Mouse (Mus musculus): ENCODE results near the gene Gjb5. TPM values are rescaled to one million over a fixed set of nuclear protein-coding genes. Genes with fewer than 3 reads are reported as not detected.
A peak's percentile ranks its signal among the peaks of the same experiment; 100 is the strongest.

The Gjb5 gene
- polyA plus RNA-seq, 1 experiment, result not detected

DNA sequence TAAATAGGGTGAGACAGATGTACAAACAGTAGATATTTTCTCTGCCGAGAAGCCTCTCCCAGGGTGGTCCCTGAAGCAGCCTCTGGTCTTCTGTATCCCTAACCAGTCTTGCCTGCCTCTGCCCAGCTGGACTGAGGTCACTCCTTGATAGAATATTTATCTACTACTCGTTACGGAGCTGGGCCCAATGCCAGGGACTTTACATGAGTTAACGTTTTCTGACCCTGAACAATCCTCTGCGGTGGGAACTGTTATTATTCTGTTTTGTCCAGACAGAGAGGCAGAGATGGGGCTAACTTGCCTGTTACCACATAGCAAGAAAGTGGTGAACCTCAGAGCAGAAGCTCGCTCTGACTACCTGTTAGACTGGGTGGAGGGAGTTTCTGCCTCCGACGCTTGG is 15.5 kb upstream of the Gjb5 start:
- 65% methylated on average over 8 of the region's 8 CpGs for WGBS
- TF ChIP-seq POLR2A (IDR thresholded peaks at IDR 0.05; ENCODE audit: insufficient read depth, low read depth, low read length) (no peak), CTCF (IDR thresholded peaks at IDR 0.05; ENCODE audit: insufficient read depth, low read depth, low read length) (no peak)
- H3K4me1 ChIP-seq (ENCODE audit: control insufficient read depth, insufficient read depth, low read length), result peaks cover 22% of the 10 kb centered on the region
- no peak overlapping the region for H3K4me3 ChIP-seq (ENCODE audit: insufficient read depth, low read depth, low read length)
- no peak overlapping the region for H3K27ac ChIP-seq (ENCODE audit: insufficient read depth, low read depth, low read length)

DNA sequence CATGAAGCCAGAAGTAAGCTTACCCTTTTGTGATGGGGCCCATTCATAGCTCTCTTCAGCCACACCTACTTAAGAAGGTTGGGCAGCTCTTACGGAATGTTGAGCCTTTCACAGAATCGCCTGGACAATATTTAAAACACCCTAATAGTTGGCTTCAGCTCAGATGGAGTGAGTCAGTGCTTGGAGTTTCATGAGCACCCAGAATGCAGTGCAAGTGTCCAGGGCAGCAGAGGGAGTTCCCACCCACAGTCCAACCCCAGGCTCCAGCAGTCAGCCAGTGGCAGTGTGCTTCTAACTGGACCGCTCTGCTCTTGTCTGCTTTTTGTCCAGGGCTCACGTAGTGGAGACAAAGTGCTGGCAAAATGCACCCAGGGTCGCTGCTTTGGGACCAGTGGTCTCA is 13.6 kb upstream of the Gjb5 start:
- Histone ChIP-seq H3K4me3 (ENCODE audit: insufficient read depth, low read depth, low read length) (no peak overlapping the region), H3K27ac (ENCODE audit: insufficient read depth, low read depth, low read length) (no peak overlapping the region), H3K4me1 (ENCODE audit: control insufficient read depth, insufficient read depth, low read length) (peaks cover 22% of the 10 kb centered on the region)
- TF ChIP-seq CTCF (IDR thresholded peaks at IDR 0.05; ENCODE audit: insufficient read depth, low read depth, low read length) (no peak), POLR2A (IDR thresholded peaks at IDR 0.05; ENCODE audit: insufficient read depth, low read depth, low read length) (no peak)
- 65% methylated on average over 5 of the region's 5 CpGs for WGBS

DNA sequence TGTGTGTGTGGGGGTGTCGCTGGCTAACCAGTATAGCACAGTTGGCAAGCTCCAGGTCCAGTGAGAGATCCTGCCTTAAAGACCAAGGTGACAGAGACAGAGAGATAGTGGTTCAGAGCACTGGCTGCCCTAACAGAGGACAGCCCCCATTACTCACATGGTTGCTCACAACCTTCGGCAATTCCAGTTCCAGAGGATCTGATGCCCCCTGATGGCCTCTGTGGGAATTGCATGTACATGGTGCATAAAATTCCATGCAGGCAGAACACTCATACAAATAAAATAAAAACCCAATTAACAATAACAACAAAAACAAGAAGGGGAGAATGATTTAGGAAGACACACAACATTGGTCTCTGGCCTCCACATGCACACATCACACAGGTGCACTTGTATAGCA is 12.5 kb upstream of the Gjb5 start:
- 51% methylated on average over 2 of the region's 2 CpGs for WGBS
- TF ChIP-seq POLR2A (IDR thresholded peaks at IDR 0.05; ENCODE audit: insufficient read depth, low read depth, low read length), result no peak
- TF ChIP-seq CTCF (IDR thresholded peaks at IDR 0.05; ENCODE audit: insufficient read depth, low read depth, low read length), result no peak
- H3K27ac ChIP-seq (ENCODE audit: insufficient read depth, low read depth, low read length), result no peak overlapping the region
- no peak overlapping the region for H3K4me3 ChIP-seq (ENCODE audit: insufficient read depth, low read depth, low read length)
- peaks cover 15% of the 10 kb centered on the region for H3K4me1 ChIP-seq (ENCODE audit: control insufficient read depth, insufficient read depth, low read length)

DNA sequence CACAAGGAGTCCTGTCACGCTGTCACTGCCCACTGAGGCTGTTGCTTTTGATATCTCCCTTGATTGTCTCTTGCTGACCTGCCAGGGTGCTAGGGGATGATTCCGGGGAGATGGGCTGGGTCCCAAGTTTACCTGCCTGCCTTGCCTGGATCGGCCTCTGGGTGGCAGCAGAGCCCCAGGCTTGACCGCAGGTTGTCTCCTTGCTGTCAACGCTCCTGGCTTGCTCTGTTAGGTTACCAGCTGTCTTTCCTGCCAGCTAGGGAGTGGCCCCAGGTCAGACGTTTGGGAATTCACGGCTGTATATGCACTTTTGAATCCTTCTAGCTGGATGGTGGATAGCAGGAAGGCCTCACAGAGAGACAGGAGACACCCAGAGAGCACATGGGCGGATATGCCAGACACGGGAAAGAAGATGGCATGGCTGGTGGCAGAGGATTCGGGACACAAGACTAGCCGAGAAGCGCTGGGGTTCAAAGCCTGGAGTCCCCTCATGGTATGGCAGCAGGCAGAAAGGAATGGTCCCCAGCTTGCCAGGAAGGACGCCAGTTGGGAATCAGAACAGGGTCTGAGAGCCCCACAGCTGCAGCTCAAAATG is 10.5 kb upstream of the Gjb5 start:
- Histone ChIP-seq H3K4me3 (ENCODE audit: insufficient read depth, low read depth, low read length) (no peak overlapping the region), H3K27ac (ENCODE audit: insufficient read depth, low read depth, low read length) (no peak overlapping the region), H3K4me1 (ENCODE audit: control insufficient read depth, insufficient read depth, low read length) (peaks cover 7% of the 10 kb centered on the region)
- TF ChIP-seq POLR2A (IDR thresholded peaks at IDR 0.05; ENCODE audit: insufficient read depth, low read depth, low read length), result no peak
- TF ChIP-seq CTCF (IDR thresholded peaks at IDR 0.05; ENCODE audit: insufficient read depth, low read depth, low read length), result peak; percentile 89
- 32% methylated on average over 13 of the region's 13 CpGs for WGBS

DNA sequence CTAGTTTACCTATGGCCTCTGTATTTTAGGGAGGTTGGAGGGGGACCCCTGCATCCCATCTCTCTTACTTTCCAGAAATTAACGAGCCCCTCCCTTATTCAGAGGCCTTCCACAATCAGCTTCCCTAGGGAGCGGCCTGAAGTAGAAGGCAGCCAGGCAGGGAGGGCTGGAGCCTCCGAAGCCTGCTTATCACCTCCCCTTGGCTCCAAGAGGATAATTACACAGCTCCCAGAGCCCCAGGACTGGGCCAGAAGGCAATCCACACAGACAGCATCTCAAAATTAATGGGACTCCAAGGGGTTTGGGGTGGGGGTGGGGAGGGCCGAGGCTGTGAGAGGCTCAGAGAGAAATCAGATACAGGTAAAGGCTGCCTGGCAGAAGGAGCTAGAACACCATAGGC is 7.9 kb upstream of the Gjb5 start:
- TF ChIP-seq CTCF (IDR thresholded peaks at IDR 0.05; ENCODE audit: insufficient read depth, low read depth, low read length), result no peak
- no peak for TF ChIP-seq POLR2A (IDR thresholded peaks at IDR 0.05; ENCODE audit: insufficient read depth, low read depth, low read length)
- Histone ChIP-seq H3K4me3 (ENCODE audit: insufficient read depth, low read depth, low read length) (no peak overlapping the region), H3K4me1 (ENCODE audit: control insufficient read depth, insufficient read depth, low read length) (no peaks in the 10 kb centered on the region), H3K27ac (ENCODE audit: insufficient read depth, low read depth, low read length) (no peak overlapping the region)
- 47% methylated on average over 4 of the region's 4 CpGs for WGBS

DNA sequence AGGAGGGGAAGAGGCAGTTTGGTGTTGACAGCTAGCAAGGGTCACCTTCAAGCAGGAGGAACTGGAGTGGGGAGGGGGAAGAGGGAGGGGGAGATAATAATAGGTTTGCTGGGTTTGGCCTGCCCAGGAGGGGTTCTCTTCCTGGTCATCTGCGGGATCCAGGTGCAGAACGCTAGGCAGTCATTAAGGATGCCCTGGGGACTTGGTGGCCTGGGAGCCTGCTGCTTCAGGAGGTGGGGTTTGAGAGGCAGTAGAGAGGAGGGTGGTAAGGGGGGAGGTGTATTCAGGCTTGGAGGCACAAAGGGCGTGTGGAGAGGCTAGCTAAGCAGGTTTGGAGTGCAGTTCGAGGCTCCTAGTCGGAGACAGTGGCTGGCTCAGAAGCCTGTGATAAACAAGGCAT is 7.5 kb upstream of the Gjb5 start:
- WGBS, result 61% methylated on average over 5 of the region's 5 CpGs
- TF ChIP-seq CTCF (IDR thresholded peaks at IDR 0.05; ENCODE audit: insufficient read depth, low read depth, low read length) (no peak), POLR2A (IDR thresholded peaks at IDR 0.05; ENCODE audit: insufficient read depth, low read depth, low read length) (no peak)
- no peak overlapping the region for H3K27ac ChIP-seq (ENCODE audit: insufficient read depth, low read depth, low read length)
- H3K4me3 ChIP-seq (ENCODE audit: insufficient read depth, low read depth, low read length), result no peak overlapping the region
- H3K4me1 ChIP-seq (ENCODE audit: control insufficient read depth, insufficient read depth, low read length), result no peaks in the 10 kb centered on the region

DNA sequence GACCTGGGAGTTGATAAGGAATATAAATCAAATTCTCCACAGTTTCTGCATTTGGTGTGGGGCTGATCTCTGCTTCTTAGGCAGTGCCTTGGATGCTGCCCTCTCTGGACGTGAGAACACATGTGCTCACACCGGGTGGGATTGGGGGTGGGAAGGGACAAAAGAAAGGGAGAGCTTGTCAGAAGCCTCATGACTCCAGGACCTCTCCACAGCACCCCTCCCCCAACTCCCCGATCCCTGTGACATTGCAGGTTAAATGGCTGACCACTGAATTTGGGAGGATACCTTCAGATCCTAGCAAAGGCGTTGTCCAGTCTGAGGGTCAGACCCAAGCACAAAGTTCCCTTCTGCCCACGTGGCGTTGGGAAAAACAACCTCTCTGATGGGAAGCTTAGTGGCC is 6.5 kb upstream of the Gjb5 start:
- no peaks in the 10 kb centered on the region for H3K4me1 ChIP-seq (ENCODE audit: control insufficient read depth, insufficient read depth, low read length)
- no peak overlapping the region for H3K4me3 ChIP-seq (ENCODE audit: insufficient read depth, low read depth, low read length)
- TF ChIP-seq POLR2A (IDR thresholded peaks at IDR 0.05; ENCODE audit: insufficient read depth, low read depth, low read length) (no peak), CTCF (IDR thresholded peaks at IDR 0.05; ENCODE audit: insufficient read depth, low read depth, low read length) (no peak)
- no peak overlapping the region for H3K27ac ChIP-seq (ENCODE audit: insufficient read depth, low read depth, low read length)
- WGBS, result 74% methylated on average over 6 of the region's 6 CpGs

DNA sequence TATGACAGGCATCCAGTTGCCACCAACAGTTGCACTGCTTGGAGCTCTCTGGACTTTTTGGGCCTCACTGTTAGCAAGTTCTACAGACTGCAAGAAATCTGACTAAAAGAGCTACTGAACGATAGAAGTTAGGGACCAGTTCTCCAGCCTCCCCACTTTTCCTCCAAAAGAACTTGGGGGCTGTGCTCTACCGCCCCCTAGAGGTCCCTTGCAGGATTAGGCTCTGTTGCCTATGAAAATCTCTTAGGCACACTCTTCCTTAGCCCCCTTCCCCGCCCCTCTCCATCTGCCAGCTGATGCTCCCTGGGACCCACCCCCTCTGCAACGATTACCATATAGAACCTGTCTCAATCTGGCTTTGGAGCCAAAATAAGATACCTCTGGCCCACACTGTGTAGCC is 5.3 kb upstream of the Gjb5 start:
- WGBS, result 71% methylated on average over 4 of the region's 4 CpGs
- no peak for TF ChIP-seq POLR2A (IDR thresholded peaks at IDR 0.05; ENCODE audit: insufficient read depth, low read depth, low read length)
- no peak for TF ChIP-seq CTCF (IDR thresholded peaks at IDR 0.05; ENCODE audit: insufficient read depth, low read depth, low read length)
- H3K4me3 ChIP-seq (ENCODE audit: insufficient read depth, low read depth, low read length), result no peak overlapping the region
- no peak overlapping the region for H3K27ac ChIP-seq (ENCODE audit: insufficient read depth, low read depth, low read length)
- H3K4me1 ChIP-seq (ENCODE audit: control insufficient read depth, insufficient read depth, low read length), result no peaks in the 10 kb centered on the region

DNA sequence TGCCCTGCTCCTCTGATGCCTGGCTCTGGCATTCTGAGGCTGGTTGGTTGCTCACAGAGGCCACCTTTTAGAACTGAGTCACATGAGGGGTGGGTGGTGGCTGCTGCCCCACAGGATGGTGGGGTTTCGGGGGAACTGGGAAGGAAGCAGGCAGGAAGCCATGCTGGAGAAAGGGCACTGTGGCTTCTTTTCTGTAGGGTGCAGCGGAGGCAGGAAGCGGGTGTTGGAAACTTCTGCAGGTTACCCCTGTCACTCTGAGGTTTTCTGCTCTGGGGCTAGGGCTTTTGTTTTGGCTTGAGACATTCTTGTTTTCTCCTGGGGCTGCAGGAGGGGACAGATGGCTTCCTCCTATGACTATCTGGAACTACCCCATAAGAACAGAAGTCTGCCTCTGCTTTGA is 4.5 kb upstream of the Gjb5 start:
- H3K4me1 ChIP-seq (ENCODE audit: control insufficient read depth, insufficient read depth, low read length), result no peaks in the 10 kb centered on the region
- TF ChIP-seq CTCF (IDR thresholded peaks at IDR 0.05; ENCODE audit: insufficient read depth, low read depth, low read length) (no peak), POLR2A (IDR thresholded peaks at IDR 0.05; ENCODE audit: insufficient read depth, low read depth, low read length) (no peak)
- no peak overlapping the region for H3K27ac ChIP-seq (ENCODE audit: insufficient read depth, low read depth, low read length)
- H3K4me3 ChIP-seq (ENCODE audit: insufficient read depth, low read depth, low read length), result no peak overlapping the region
- WGBS, result 83% methylated on average over 3 of the region's 3 CpGs

All from olfactory bulb, adult 2 months (tissue).